Mouse (Mus musculus): ENCODE results near the gene Alg3.

GRCm38 (mm10) chr16:20651076-20651946 lies 39.8 kb upstream of the Alg3 start, which contains the start of gene Psmd2:
- TF ChIP-seq ZNF384 (IDR thresholded peaks at IDR 0.05; ENCODE audit: low read depth, low read length) (no peak), HCFC1 (IDR thresholded peaks at IDR 0.05; ENCODE audit: borderline replicate concordance, insufficient read depth, low read length) (peak; percentile 83), CHD2 (IDR thresholded peaks at IDR 0.05; ENCODE audit: low read depth, low read length) (no peak), MAFK (IDR thresholded peaks at IDR 0.05; ENCODE audit: insufficient read depth, low read depth, low read length) (no peak)
